Mouse (Mus musculus) ES-CJ7 (cell line): ENCODE results near the gene Rimkla.

Experiments used
- DNase-seq: peaks from one replicate; pipeline ENCODE4 v3.0.0; 2011; ENCODE audit warnings: low read depth, low spot score

The Rimkla gene

DNA sequence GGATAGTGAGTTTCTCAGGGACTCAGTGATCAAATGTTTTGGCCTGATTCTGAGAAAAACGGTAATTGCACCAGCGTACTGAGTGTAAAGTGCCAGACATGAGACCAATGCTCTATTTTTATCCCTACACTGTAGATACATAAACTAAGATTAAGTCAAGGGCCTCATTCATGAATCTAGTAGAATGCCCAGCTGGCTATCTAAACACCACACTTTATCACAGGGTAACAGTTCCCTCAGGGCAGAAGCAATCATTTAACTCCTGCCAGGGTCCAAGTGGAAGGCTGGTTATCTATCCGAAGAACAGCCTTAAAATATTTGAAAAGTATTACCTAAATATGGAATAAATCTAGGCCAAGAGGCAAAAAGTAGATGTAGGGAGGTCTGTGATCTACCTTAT lies 74.5 kb downstream of the Rimkla start:
- no peak for DNase-seq

DNA sequence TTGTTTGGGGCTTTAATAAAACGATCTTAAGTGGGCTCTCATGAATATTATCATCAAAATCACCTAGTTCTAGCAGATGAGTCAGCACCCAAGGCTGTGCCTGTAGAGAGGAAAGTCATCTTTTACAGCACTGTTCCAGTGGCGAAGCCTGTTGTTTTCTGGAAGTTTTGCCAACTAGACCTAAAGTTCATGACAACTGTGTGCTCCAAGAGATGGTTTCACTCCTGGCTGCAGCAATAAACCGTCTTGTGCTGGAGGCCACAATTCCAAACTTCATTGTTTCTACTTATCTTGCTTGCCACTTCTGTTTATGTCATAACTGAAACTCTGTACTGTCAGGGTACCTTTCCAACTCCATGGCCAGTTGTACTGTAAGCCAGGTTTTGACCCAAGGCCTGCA lies 75.2 kb downstream of the Rimkla start:
- no peak for DNase-seq
